Mouse (Mus musculus) small intestine, adult 2 months (tissue): Measurements from ENCODE around the gene Tle2. TPM values are rescaled to one million over a fixed set of nuclear protein-coding genes. Genes with fewer than 3 reads are reported as not detected.
A peak's percentile ranks its signal among the peaks of the same experiment; 100 is the strongest.

ENCODE experiments used
- H3K27ac ChIP-seq: fragments of 200-500 bp; 2 replicates; pipeline ENCODE4 v1.5.1; 2012; ENCODE audit warnings: low read depth, low read length, control low read depth, inconsistent platforms; ENCODE audit not compliant: insufficient read depth
- H3K27me3 ChIP-seq: fragments of 200-500 bp; 2 replicates; pipeline ENCODE4 v1.6.1; 2012; ENCODE audit warnings: mild to moderate bottlenecking, moderate library complexity, low read length, inconsistent platforms; ENCODE audit not compliant: control insufficient read depth, insufficient read depth
- H3K36me3 ChIP-seq: fragments of 200-500 bp; 2 replicates; pipeline ENCODE4 v1.6.1; 2012; ENCODE audit warnings: mild to moderate bottlenecking, low read length, control low read depth, inconsistent platforms; ENCODE audit not compliant: control insufficient read depth, insufficient read depth
- H3K4me1 ChIP-seq: fragments of 200-500 bp; 2 replicates; pipeline ENCODE4 v1.6.1; 2012; ENCODE audit warnings: low read length, inconsistent platforms, mixed read lengths; ENCODE audit not compliant: control insufficient read depth, insufficient read depth, insufficient read length
- H3K4me3 ChIP-seq: fragments of 200-500 bp; 2 replicates; pipeline ENCODE4 v1.5.1; 2012; ENCODE audit warnings: low read depth, mild to moderate bottlenecking, control low read depth, inconsistent platforms, low read length, moderate library complexity
- CTCF ChIP-seq: fragments of 200-500 bp; IDR thresholded peaks from 2 replicates; pipeline ENCODE4 v1.5.1; 2012; ENCODE audit warnings: low read depth, mild to moderate bottlenecking, control low read depth, inconsistent platforms, low read length, moderate library complexity, mixed read lengths; ENCODE audit not compliant: insufficient replicate concordance, insufficient read length; ENCODE audit errors: extremely low read depth
- POLR2A ChIP-seq: fragments of 200-500 bp; IDR thresholded peaks from 2 replicates; pipeline ENCODE4 v1.6.1; 2012; ENCODE audit warnings: low read depth, mild to moderate bottlenecking, control low read depth, inconsistent platforms, low read length, moderate library complexity
- WGBS: fragments of 180-500 bp; shearing (Covaris S2); methylation state at CpG from one replicate; pipeline ENCODE4 v1.1.7; 2018; 5-methylcytosine and 5-hydroxymethylcytosine counted together
- polyA plus RNA-seq: library from polyadenylated mRNA; depleted of rRNA; stranded (reverse); fragments of >200 nt; gene quantifications from 2 replicates; pipeline ENCODE4 v1.2.3, GENCODE M21; 2012

The Tle2 gene
- polyA plus RNA-seq, 1 experiment, result 17.8 TPM

DNA sequence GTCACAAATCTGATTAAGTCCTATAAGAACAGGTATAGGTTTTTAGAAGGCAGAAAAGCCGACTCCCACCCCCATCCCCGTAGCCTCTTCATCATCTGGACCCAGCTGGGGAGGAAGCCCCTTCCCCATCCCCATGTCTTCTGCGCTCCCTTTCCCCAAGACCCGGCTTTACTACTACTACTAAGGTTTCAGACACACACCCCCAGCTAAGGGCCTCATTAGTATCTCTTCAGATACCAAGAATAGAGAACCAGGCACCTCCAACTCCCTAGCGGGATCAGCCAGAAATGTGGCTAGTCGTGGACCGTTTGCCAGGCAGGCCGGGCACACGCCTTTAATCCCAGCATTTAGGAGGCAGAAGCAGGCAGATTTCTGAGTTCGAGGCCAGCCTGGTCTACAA is 25.7 kb downstream of the Tle2 start:
- H3K4me1 ChIP-seq, result peaks cover 21% of the 10 kb centered on the region
- no peak for TF ChIP-seq CTCF
- no peak for TF ChIP-seq POLR2A
- no peak overlapping the region for H3K4me3 ChIP-seq
- WGBS, result 77% methylated on average over 10 of the region's 10 CpGs
- no peaks in the 10 kb centered on the region for H3K27me3 ChIP-seq
- no peaks in the 10 kb centered on the region for H3K36me3 ChIP-seq
- no peak overlapping the region for H3K27ac ChIP-seq

DNA sequence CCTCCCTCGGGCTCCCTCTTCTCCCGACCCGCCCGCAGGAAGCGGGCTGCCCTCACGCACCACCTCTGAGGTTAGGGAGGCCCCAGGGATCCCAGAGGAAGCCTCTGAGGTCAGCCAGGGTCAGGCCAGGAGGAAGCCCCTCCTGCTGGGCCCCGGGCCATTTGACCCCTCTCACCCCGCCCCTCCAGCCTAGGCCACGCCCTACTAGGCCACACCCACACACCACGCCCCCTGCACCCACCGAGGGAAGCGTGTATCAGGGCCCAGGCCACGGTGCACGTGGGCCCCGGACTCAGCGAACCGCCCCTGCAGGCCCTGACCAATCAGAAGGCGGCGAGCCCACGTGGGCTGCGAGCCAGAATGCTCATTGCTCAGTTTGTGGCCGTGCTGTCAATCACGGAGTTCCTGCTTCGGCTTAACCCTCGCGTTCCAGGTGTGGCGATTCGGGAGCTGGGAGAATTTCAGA is 26.4 kb downstream of the Tle2 start, which contains the start of gene Tle6:
TSS of gene Tle6 (minus strand) at position 336 of the 466 bp plus-strand sequence.
- H3K4me3 ChIP-seq, result peak within 1 kb of the TSS; percentile 54
- H3K27me3 ChIP-seq, result no peaks in the 10 kb centered on the region
- under 1% methylated on average over 28 of the region's 28 CpGs for WGBS
- no peaks in the 10 kb centered on the region for H3K36me3 ChIP-seq
- TF ChIP-seq CTCF (no peak), POLR2A (no peak)
- H3K27ac ChIP-seq, result no peak within 1 kb of the TSS
- H3K4me1 ChIP-seq, result peaks cover 21% of the 10 kb centered on the region

DNA sequence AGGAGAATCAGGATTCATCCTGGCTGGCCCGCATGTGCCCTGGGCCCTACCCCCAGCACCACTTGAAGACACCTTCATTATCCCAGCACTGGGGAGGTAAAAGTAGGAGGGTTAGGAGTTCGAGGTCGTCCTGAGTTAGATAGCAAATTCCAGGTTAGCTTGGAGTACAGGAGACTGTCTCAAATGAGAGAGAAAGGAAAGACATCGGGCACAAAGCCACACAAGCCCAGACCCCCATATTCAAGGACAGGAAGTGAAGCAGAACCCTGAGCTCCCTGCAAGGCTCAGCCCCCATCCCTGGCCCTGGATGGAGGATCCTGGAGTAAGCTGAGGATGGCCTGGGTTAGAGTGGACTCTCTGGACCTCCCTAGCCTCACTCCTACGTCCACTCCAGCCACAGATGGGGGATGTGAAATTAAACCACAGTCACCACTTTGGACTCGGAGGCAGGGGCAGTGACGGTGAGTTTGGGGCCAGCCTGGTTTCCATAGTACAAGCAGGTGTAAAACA is 27.1 kb downstream of the Tle2 start:
- no peak overlapping the region for H3K27ac ChIP-seq
- 42% methylated on average over 7 of the region's 7 CpGs for WGBS
- H3K4me3 ChIP-seq, result peak overlapping the region; percentile 54

GRCm38 (mm10) chr10:81602741-81603151 is 28.4 kb downstream of the Tle2 start:
- H3K27ac ChIP-seq, result no peak overlapping the region
- 30% methylated on average over 4 of the region's 4 CpGs for WGBS
- peak; percentile 64; the same call in 1 of the 2 replicates for TF ChIP-seq CTCF
- TF ChIP-seq POLR2A, result no peak
- H3K36me3 ChIP-seq, result no peaks in the 10 kb centered on the region
- H3K4me1 ChIP-seq, result peaks cover 18% of the 10 kb centered on the region
- no peaks in the 10 kb centered on the region for H3K27me3 ChIP-seq
- no peak overlapping the region for H3K4me3 ChIP-seq

More for the DNA sequence above, 27.1 kb downstream of the Tle2 start:
- no peak for TF ChIP-seq POLR2A
- TF ChIP-seq CTCF, result no peak
- Histone ChIP-seq H3K36me3 (no peaks in the 10 kb centered on the region), H3K4me1 (peaks cover 19% of the 10 kb centered on the region), H3K27me3 (no peaks in the 10 kb centered on the region)

- Histone ChIP-seq H3K4me3 (peak overlapping the region; percentile 42), H3K4me1 (peaks cover 18% of the 10 kb centered on the region), H3K27ac (no peak overlapping the region; the same call in 1 of the 2 replicates), H3K27me3 (no peaks in the 10 kb centered on the region), H3K36me3 (no peaks in the 10 kb centered on the region)
- WGBS, result 71% methylated on average over 12 of the region's 12 CpGs
- TF ChIP-seq CTCF (no peak), POLR2A (no peak)
These were observed 29.9 kb downstream of the Tle2 start for GRCm38 (mm10) chr10:81604019-81604967.

DNA sequence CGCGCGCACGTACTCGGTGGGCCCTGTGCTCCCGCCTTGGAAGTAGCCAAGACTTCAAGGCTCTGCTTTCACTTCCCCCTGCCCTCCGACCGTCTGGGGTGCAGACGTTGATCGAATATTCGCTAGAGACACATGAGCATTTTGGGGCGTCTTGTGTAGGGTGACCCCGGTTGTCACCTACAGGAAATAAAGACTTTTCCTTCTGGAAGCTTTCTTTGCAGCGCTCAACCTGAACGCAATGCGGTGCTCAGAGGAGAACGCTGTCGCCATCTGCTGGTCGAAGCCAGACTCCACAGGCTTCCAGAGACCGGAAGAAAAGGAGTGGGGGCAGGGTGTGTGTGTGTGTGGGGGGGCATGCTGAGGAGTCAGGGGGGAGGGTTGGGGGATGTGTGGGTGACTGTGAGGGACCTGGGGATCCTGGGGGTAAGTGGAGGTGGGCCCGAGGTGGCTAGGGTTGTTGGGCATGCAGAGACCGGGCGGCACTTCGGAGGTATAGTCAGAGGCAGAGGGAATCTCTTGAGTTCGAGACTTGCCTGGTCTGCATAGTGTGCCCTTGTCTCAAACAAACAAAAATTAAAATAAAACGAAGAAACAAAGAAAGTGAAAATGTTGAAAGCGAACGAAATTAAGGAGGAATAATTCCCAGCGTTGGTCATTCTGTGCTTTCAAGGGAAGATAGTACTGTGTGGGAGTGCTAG is 30.8 kb downstream of the Tle2 start:
- Histone ChIP-seq H3K27me3 (no peaks in the 10 kb centered on the region), H3K4me3 (peak overlapping the region; percentile 59), H3K4me1 (peaks cover 15% of the 10 kb centered on the region), H3K27ac (peak overlapping the region; percentile 82), H3K36me3 (no peaks in the 10 kb centered on the region)
- TF ChIP-seq CTCF, result peak; percentile 90
- no peak for TF ChIP-seq POLR2A
- 18% methylated on average over 29 of the region's 29 CpGs for WGBS

GRCm38 (mm10) chr10:81605666-81605973 is 31.3 kb downstream of the Tle2 start:
- H3K27ac ChIP-seq, result peak overlapping the region; percentile 82
- peaks cover 13% of the 10 kb centered on the region for H3K4me1 ChIP-seq
- peak overlapping the region; percentile 59 for H3K4me3 ChIP-seq
- TF ChIP-seq CTCF, result no peak
- no peak for TF ChIP-seq POLR2A
- no peaks in the 10 kb centered on the region for H3K27me3 ChIP-seq
- no peaks in the 10 kb centered on the region for H3K36me3 ChIP-seq
- WGBS, result under 1% methylated on average over 14 of the region's 14 CpGs
